Mouse (Mus musculus): ENCODE results near the gene Pa2g4.
"Not testable (repeated sequence)": the region's sequence is repeated elsewhere in the genome, so short reads cannot be mapped to it uniquely, and the experiment has no call there.

Pa2g4 gene

GRCm38 (mm10) chr10:128565788-128566531 is at the start of gene Pa2g4:
Gene Pa2g4, minus strand, starts transcription at chr10:128565987.
- peak; percentile 80 for DNase-seq (ENCODE audit: extremely low read depth, low read depth, low spot score)

DNA sequence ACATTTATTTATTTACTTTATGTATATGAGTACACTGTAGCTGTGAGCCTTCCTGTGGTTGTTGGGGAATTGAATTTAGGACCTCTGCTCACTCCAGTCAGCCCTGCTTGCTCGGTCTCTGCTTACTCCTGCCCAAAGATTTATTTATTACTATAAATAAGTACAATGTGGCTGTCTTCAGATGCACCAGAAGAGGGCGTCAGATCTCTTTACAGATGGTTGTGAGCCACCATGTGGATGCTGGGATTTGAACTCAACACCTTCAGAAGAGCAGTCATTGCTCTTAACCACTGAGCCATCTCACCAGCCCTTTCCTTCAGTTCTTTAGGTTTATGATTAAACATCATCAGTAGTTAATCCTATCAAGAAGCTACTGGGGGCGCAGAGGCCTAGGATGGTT is 49.1 kb upstream of the Pa2g4 start:
- DNase-seq (ENCODE audit: extremely low read depth, low read depth, low spot score), result no peak

- DNase-seq (ENCODE audit: extremely low read depth, low read depth, low spot score), result not testable (repeated sequence)
These were observed 48.0 kb upstream of the Pa2g4 start for GRCm38 (mm10) chr10:128613820-128614219.

DNA sequence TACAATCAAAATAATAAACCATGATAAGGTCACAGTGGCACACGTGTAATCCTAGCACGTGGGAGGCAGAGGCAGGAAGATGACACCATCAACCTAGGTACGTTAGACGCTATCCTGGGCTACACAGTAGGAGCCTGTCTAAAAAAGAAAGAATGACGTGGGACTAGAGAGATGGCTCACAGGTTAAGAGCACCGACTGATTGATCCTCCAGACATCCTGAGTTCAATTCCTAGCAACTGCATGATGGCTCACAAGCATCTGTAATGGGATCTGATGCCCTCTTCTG is 47.3 kb upstream of the Pa2g4 start:
- no peak for DNase-seq (ENCODE audit: extremely low read depth, low read depth, low spot score)

GRCm38 (mm10) chr10:128612433-128613153 is 46.8 kb upstream of the Pa2g4 start:
- no peak for DNase-seq (ENCODE audit: extremely low read depth, low read depth, low spot score)

- no peak for DNase-seq (ENCODE audit: extremely low read depth, low read depth, low spot score)
These were observed 40.7 kb upstream of the Pa2g4 start for GRCm38 (mm10) chr10:128606483-128606882.

- DNase-seq (ENCODE audit: extremely low read depth, low read depth, low spot score), result no peak
These were observed 36.8 kb upstream of the Pa2g4 start for GRCm38 (mm10) chr10:128602470-128603128.

GRCm38 (mm10) chr10:128601499-128601898 is 35.7 kb upstream of the Pa2g4 start:
- DNase-seq (ENCODE audit: extremely low read depth, low read depth, low spot score), result no peak

GRCm38 (mm10) chr10:128598476-128598875 is 32.7 kb upstream of the Pa2g4 start:
- no peak for DNase-seq (ENCODE audit: extremely low read depth, low read depth, low spot score)

- no peak for DNase-seq (ENCODE audit: extremely low read depth, low read depth, low spot score)
These were observed 27.0 kb upstream of the Pa2g4 start for GRCm38 (mm10) chr10:128592797-128593196.

- no peak for DNase-seq (ENCODE audit: extremely low read depth, low read depth, low spot score)
These were observed 25.6 kb upstream of the Pa2g4 start for GRCm38 (mm10) chr10:128591436-128591835.

GRCm38 (mm10) chr10:128590193-128590690 is 24.5 kb upstream of the Pa2g4 start:
- DNase-seq (ENCODE audit: extremely low read depth, low read depth, low spot score), result no peak

GRCm38 (mm10) chr10:128589464-128590192 is 23.8 kb upstream of the Pa2g4 start, which contains the start of gene Erbb3:
Gene Erbb3, minus strand, starts transcription at chr10:128589652.
- DNase-seq (ENCODE audit: extremely low read depth, low read depth, low spot score), result no peak

GRCm38 (mm10) chr10:128588775-128589463 is 23.1 kb upstream of the Pa2g4 start:
- DNase-seq (ENCODE audit: extremely low read depth, low read depth, low spot score), result no peak

DNA sequence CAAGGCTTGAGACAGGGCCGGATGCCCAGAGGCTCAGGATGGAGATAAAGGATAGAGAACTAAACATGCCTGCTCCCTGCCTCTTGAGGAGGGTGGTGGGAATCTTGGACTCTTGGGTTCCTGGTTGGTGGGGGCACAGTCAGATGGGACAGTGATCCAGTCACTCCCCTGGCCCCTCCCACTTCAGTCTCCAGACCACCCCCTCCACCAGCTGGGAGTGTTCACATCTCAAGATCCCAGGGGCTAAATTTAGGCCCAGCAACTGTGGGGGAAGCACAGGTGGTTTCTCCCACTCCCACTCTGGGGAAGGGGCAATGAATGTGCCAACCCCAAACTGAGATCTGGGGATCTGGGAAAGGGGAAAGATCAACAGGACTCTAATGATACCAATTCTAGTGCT is 22.3 kb upstream of the Pa2g4 start:
- no peak for DNase-seq (ENCODE audit: extremely low read depth, low read depth, low spot score)

- DNase-seq (ENCODE audit: extremely low read depth, low read depth, low spot score), result no peak
These were observed 21.9 kb upstream of the Pa2g4 start for GRCm38 (mm10) chr10:128587697-128588096.

GRCm38 (mm10) chr10:128587120-128587519 is 21.3 kb upstream of the Pa2g4 start:
- DNase-seq (ENCODE audit: extremely low read depth, low read depth, low spot score), result no peak

DNA sequence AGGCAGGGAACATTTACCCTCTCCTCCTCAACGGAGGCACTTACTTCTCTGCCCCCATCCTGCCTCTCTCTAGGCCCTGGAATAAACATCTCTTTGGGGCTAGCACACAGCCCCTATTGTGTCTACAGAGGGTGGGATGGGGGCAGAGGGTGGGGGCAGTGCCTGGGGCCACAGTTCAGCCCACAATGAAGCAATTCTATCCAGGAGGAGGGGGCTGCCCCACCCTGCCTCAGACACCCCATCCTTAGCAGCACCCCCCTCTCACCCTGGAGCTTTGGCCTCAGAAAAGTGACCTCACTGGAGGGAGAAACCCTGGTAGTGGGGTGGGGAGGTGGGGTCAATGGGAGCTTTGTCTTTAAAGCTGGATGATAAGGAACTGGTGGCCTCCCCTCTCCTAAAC is 20.8 kb upstream of the Pa2g4 start:
- no peak for DNase-seq (ENCODE audit: extremely low read depth, low read depth, low spot score)

DNA sequence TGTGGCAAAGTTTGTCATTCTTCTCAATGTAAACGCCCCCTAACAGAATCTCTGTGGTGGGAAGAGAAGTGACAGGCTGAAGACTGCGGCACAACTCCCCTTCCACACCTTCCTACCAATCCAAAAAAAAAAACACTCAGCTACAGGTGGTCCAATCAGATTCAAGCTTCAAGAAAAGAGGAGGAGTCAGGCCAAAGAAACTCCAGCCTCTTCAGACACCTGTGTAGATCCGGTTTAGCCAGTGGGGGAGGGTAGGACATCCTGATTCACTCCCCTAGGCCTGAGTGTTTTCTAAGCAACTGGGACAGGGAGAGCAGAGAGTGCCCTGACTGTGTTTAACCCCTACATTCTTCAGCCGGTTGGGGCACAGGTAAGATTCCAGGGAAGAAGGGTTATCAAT is 18.6 kb upstream of the Pa2g4 start:
- DNase-seq (ENCODE audit: extremely low read depth, low read depth, low spot score), result peak; percentile 96

- no peak for DNase-seq (ENCODE audit: extremely low read depth, low read depth, low spot score)
These were observed 17.9 kb upstream of the Pa2g4 start for GRCm38 (mm10) chr10:128583644-128584043.

DNA sequence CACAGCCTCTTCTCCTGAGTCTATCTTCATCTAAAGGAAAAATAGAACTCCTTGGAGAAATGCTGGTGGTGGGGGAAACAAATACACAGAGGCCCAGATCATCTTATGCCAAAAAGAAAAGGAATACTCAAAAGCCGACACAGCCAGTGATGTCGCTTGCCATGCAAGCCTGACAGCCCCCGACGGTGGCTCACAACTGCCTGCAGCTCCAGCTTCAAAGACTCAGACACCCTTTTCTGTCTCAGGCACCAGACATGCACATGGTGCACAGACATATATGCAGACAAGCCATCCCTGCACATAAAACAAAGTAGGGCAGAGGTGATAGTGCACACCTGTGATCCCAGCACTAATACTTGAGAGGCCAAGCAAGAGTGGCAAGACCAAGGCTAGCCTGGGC is 13.9 kb upstream of the Pa2g4 start:
- no peak for DNase-seq (ENCODE audit: extremely low read depth, low read depth, low spot score)
